Mouse (Mus musculus): ENCODE results near the gene Cd93. TPM values are rescaled to one million over a fixed set of nuclear protein-coding genes. Genes with fewer than 3 reads are reported as not detected.

Gene Cd93
- polyA plus RNA-seq, 1 experiment from 2014 or later = 11.7 TPM

- no peak overlapping the region for H3K27ac ChIP-seq (ENCODE audit: low read length)
- H3K36me3 ChIP-seq (ENCODE audit: control insufficient read depth, insufficient read depth, low read length) = no peaks in the 10 kb centered on the region
- no peak overlapping the region for H3K4me2 ChIP-seq (ENCODE audit: low read depth, low read length)
- peaks cover 6% of the 10 kb centered on the region for H3K4me1 ChIP-seq (ENCODE audit: control insufficient read depth, insufficient read depth, low read length)
- no peak overlapping the region for H3K9ac ChIP-seq (ENCODE audit: low read length)
- H3K27me3 ChIP-seq (ENCODE audit: control insufficient read depth, insufficient read depth, low read length) = peaks cover 11% of the 10 kb centered on the region
- no peak for ATAC-seq (ENCODE audit: insufficient read depth, low FRiP score)
- H3K4me3 ChIP-seq (replicated peaks; ENCODE audit: low read length) = no peak overlapping the region
- 82% methylated on average over 1 of the region's 1 CpGs for WGBS
- H3K9me3 ChIP-seq (replicated peaks; ENCODE audit: control insufficient read depth, low read length) = no peaks in the 10 kb centered on the region
Measured at GRCm38 (mm10) chr2:148409821-148410220, 33.5 kb downstream of the Cd93 start.

GRCm38 (mm10) chr2:148409141-148409540 lies 34.2 kb downstream of the Cd93 start:
- ATAC-seq (ENCODE audit: insufficient read depth, low FRiP score) = peak; percentile 73
- Histone ChIP-seq H3K4me1 (ENCODE audit: control insufficient read depth, insufficient read depth, low read length) (peaks cover 6% of the 10 kb centered on the region), H3K9me3 (replicated peaks; ENCODE audit: control insufficient read depth, low read length) (no peaks in the 10 kb centered on the region), H3K27me3 (ENCODE audit: control insufficient read depth, insufficient read depth, low read length) (peaks cover 11% of the 10 kb centered on the region), H3K4me3 (replicated peaks; ENCODE audit: low read length) (no peak overlapping the region), H3K27ac (ENCODE audit: low read length) (no peak overlapping the region), H3K9ac (ENCODE audit: low read length) (no peak overlapping the region), H3K4me2 (ENCODE audit: low read depth, low read length) (no peak overlapping the region), H3K36me3 (ENCODE audit: control insufficient read depth, insufficient read depth, low read length) (no peaks in the 10 kb centered on the region)
- WGBS = 16% methylated on average over 9 of the region's 9 CpGs

- ATAC-seq (ENCODE audit: insufficient read depth, low FRiP score) = no peak
- H3K27me3 ChIP-seq (ENCODE audit: control insufficient read depth, insufficient read depth, low read length) = peaks cover 11% of the 10 kb centered on the region
- 0 out of 2 replicates have a peak overlapping the region, but pooled peaks have one; percentile 68 for H3K9ac ChIP-seq (ENCODE audit: low read length)
- no peaks in the 10 kb centered on the region for H3K9me3 ChIP-seq (replicated peaks; ENCODE audit: control insufficient read depth, low read length)
- no peaks in the 10 kb centered on the region for H3K36me3 ChIP-seq (ENCODE audit: control insufficient read depth, insufficient read depth, low read length)
- H3K4me1 ChIP-seq (ENCODE audit: control insufficient read depth, insufficient read depth, low read length) = peaks cover 6% of the 10 kb centered on the region
- peak overlapping the region; percentile 72 for H3K4me2 ChIP-seq (ENCODE audit: low read depth, low read length)
- peak overlapping the region; percentile 56; the same call in 1 of the 2 replicates for H3K27ac ChIP-seq (ENCODE audit: low read length)
- peak overlapping the region; percentile 49; the same call in 1 of the 2 replicates for H3K4me3 ChIP-seq (replicated peaks; ENCODE audit: low read length)
- WGBS = 32% methylated on average over 6 of the region's 6 CpGs
Measured at GRCm38 (mm10) chr2:148408761-148409120, 34.6 kb downstream of the Cd93 start.

- H3K4me2 ChIP-seq (ENCODE audit: low read depth, low read length) = peak within 1 kb of the TSS; percentile 72
- ATAC-seq (ENCODE audit: insufficient read depth, low FRiP score) = peak; percentile 85
- peaks cover 11% of the 10 kb centered on the region for H3K27me3 ChIP-seq (ENCODE audit: control insufficient read depth, insufficient read depth, low read length)
- peak within 1 kb of the TSS; percentile 56 for H3K27ac ChIP-seq (ENCODE audit: low read length)
- no peaks in the 10 kb centered on the region for H3K36me3 ChIP-seq (ENCODE audit: control insufficient read depth, insufficient read depth, low read length)
- 2% methylated on average over 35 of the region's 35 CpGs for WGBS
- no peaks in the 10 kb centered on the region for H3K9me3 ChIP-seq (replicated peaks; ENCODE audit: control insufficient read depth, low read length)
- peaks cover 6% of the 10 kb centered on the region for H3K4me1 ChIP-seq (ENCODE audit: control insufficient read depth, insufficient read depth, low read length)
- H3K4me3 ChIP-seq (replicated peaks; ENCODE audit: low read length) = peak within 1 kb of the TSS; percentile 49
- peak within 1 kb of the TSS; percentile 68 for H3K9ac ChIP-seq (ENCODE audit: low read length)
Measured at GRCm38 (mm10) chr2:148407870-148408760, 35.2 kb downstream of the Cd93 start, which contains the start of gene Thbd. Gene Thbd (minus strand): TSS chr2:148408188.

- H3K4me1 ChIP-seq (ENCODE audit: control insufficient read depth, insufficient read depth, low read length) = peaks cover 6% of the 10 kb centered on the region
- H3K27ac ChIP-seq (ENCODE audit: low read length) = peak overlapping the region; percentile 32; the same call in 1 of the 2 replicates
- peak overlapping the region; percentile 72 for H3K4me2 ChIP-seq (ENCODE audit: low read depth, low read length)
- H3K9ac ChIP-seq (ENCODE audit: low read length) = peak overlapping the region; percentile 68
- ATAC-seq (ENCODE audit: insufficient read depth, low FRiP score) = peak; percentile 37
- H3K4me3 ChIP-seq (replicated peaks; ENCODE audit: low read length) = peak overlapping the region; percentile 49
- WGBS = 8% methylated on average over 55 of the region's 55 CpGs
- H3K36me3 ChIP-seq (ENCODE audit: control insufficient read depth, insufficient read depth, low read length) = no peaks in the 10 kb centered on the region
- no peaks in the 10 kb centered on the region for H3K9me3 ChIP-seq (replicated peaks; ENCODE audit: control insufficient read depth, low read length)
- peaks cover 11% of the 10 kb centered on the region for H3K27me3 ChIP-seq (ENCODE audit: control insufficient read depth, insufficient read depth, low read length)
Measured at GRCm38 (mm10) chr2:148406971-148407869, 36.1 kb downstream of the Cd93 start.

- 18% methylated on average over 34 of the region's 34 CpGs for WGBS
- no peak overlapping the region for H3K27ac ChIP-seq (ENCODE audit: low read length)
- no peak for ATAC-seq (ENCODE audit: insufficient read depth, low FRiP score)
- peak overlapping the region; percentile 68 for H3K9ac ChIP-seq (ENCODE audit: low read length)
- no peaks in the 10 kb centered on the region for H3K9me3 ChIP-seq (replicated peaks; ENCODE audit: control insufficient read depth, low read length)
- H3K27me3 ChIP-seq (ENCODE audit: control insufficient read depth, insufficient read depth, low read length) = peaks cover 11% of the 10 kb centered on the region
- peak overlapping the region; percentile 49 for H3K4me3 ChIP-seq (replicated peaks; ENCODE audit: low read length)
- H3K4me2 ChIP-seq (ENCODE audit: low read depth, low read length) = peak overlapping the region; percentile 72
- peaks cover 6% of the 10 kb centered on the region for H3K4me1 ChIP-seq (ENCODE audit: control insufficient read depth, insufficient read depth, low read length)
- no peaks in the 10 kb centered on the region for H3K36me3 ChIP-seq (ENCODE audit: control insufficient read depth, insufficient read depth, low read length)
Measured at GRCm38 (mm10) chr2:148406160-148406970, 37.0 kb downstream of the Cd93 start.

- H3K27me3 ChIP-seq (ENCODE audit: control insufficient read depth, insufficient read depth, low read length) = peaks cover 11% of the 10 kb centered on the region
- peaks cover 10% of the 10 kb centered on the region for H3K4me1 ChIP-seq (ENCODE audit: control insufficient read depth, insufficient read depth, low read length)
- WGBS = 75% methylated on average over 5 of the region's 5 CpGs
- no peak for ATAC-seq (ENCODE audit: insufficient read depth, low FRiP score)
- peak overlapping the region; percentile 27 for H3K4me3 ChIP-seq (replicated peaks; ENCODE audit: low read length)
- H3K27ac ChIP-seq (ENCODE audit: low read length) = no peak overlapping the region
- H3K36me3 ChIP-seq (ENCODE audit: control insufficient read depth, insufficient read depth, low read length) = no peaks in the 10 kb centered on the region
- H3K9ac ChIP-seq (ENCODE audit: low read length) = no peak overlapping the region; the same call in 1 of the 2 replicates
- peak overlapping the region; percentile 46 for H3K4me2 ChIP-seq (ENCODE audit: low read depth, low read length)
- H3K9me3 ChIP-seq (replicated peaks; ENCODE audit: control insufficient read depth, low read length) = no peaks in the 10 kb centered on the region
Measured at GRCm38 (mm10) chr2:148404906-148405305, 38.5 kb downstream of the Cd93 start.

- Histone ChIP-seq H3K36me3 (ENCODE audit: control insufficient read depth, insufficient read depth, low read length) (no peaks in the 10 kb centered on the region), H3K4me3 (replicated peaks; ENCODE audit: low read length) (no peak overlapping the region), H3K4me2 (ENCODE audit: low read depth, low read length) (no peak overlapping the region), H3K27ac (ENCODE audit: low read length) (no peak overlapping the region), H3K9ac (ENCODE audit: low read length) (no peak overlapping the region), H3K27me3 (ENCODE audit: control insufficient read depth, insufficient read depth, low read length) (peaks cover 11% of the 10 kb centered on the region), H3K4me1 (ENCODE audit: control insufficient read depth, insufficient read depth, low read length) (peaks cover 12% of the 10 kb centered on the region), H3K9me3 (replicated peaks; ENCODE audit: control insufficient read depth, low read length) (no peaks in the 10 kb centered on the region)
- no peak for ATAC-seq (ENCODE audit: insufficient read depth, low FRiP score)
- 71% methylated on average over 1 of the region's 1 CpGs for WGBS
Measured at GRCm38 (mm10) chr2:148402227-148402626, 41.1 kb downstream of the Cd93 start.
